Mouse (Mus musculus): ENCODE results near the gene C1qtnf3.

GRCm38 (mm10) chr15:10927325-10927724 is 24.8 kb upstream of the C1qtnf3 start:
- no peak for TF ChIP-seq CTCF (IDR thresholded peaks at IDR 0.05; ENCODE audit: extremely low read depth, insufficient read length, insufficient replicate concordance, low read depth, low read length)
- TF ChIP-seq POLR2A (IDR thresholded peaks at IDR 0.05; ENCODE audit: low read depth, low read length), result no peak
